Mouse (Mus musculus): ENCODE data around the gene Ifnl2.

DNA sequence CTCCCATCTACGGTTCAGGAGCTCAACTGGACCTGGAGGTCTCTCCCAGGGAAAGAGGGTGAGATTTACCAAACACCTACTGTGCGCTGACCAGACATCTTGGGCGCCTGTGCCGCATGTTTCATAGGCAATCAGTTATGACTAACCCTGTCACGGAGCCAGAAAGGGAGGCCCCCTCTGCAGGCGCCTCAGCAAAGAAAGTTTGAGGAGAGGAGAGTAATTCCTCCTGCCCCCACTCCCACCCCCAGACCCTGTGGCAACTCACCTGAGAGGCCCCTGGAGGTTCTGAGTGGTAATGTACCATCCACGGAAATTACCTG lies 35.6 kb upstream of the Ifnl2 start:
- TF ChIP-seq POLR2A (IDR thresholded peaks at IDR 0.05; ENCODE audit: insufficient read depth, low read depth, low read length), result no peak
- no peak for TF ChIP-seq CTCF (IDR thresholded peaks at IDR 0.05)

Data from heart, adult 2 months (tissue).